Mouse (Mus musculus) ovary, postnatal 36 days (tissue): ENCODE data around the gene Mcm7.

Experiments
- DNase-seq: peaks from one replicate; pipeline ENCODE4 v3.0.0; 2022; ENCODE audit warnings: low spot score, mixed read lengths

Gene Mcm7

GRCm38 (mm10) chr5:138155443-138155976, 16.7 kb downstream of the Mcm7 start, which contains the start of gene Zfp113:
Gene Zfp113, minus strand, starts transcription at chr5:138155744.
- DNase-seq = peak; percentile 81

DNA sequence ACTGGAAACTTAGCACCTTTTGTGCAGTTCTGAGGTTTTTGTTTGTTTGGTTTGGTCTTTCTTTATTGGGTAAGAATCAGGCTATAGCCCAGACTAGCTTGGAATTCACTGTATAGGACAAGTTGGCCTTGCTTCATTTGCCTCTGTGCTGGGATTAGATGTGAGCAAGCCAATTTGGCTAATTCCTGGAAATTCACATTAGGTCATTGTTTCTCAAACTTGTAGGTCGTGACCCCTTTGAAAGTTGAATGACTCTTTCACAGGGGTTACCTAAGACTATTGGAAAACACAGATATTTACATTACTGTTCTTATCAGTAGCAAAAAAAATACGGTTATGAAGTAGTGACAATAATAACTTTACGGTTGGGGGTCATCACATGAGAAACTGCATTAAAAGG, 17.8 kb downstream of the Mcm7 start:
- no peak for DNase-seq

- no peak for DNase-seq
Measured at GRCm38 (mm10) chr5:138138585-138138984, 33.6 kb downstream of the Mcm7 start.

- no peak for DNase-seq
Measured at GRCm38 (mm10) chr5:138137935-138138549, 34.2 kb downstream of the Mcm7 start.

- DNase-seq = no peak
Measured at GRCm38 (mm10) chr5:138137257-138137656, 35.0 kb downstream of the Mcm7 start.

DNA sequence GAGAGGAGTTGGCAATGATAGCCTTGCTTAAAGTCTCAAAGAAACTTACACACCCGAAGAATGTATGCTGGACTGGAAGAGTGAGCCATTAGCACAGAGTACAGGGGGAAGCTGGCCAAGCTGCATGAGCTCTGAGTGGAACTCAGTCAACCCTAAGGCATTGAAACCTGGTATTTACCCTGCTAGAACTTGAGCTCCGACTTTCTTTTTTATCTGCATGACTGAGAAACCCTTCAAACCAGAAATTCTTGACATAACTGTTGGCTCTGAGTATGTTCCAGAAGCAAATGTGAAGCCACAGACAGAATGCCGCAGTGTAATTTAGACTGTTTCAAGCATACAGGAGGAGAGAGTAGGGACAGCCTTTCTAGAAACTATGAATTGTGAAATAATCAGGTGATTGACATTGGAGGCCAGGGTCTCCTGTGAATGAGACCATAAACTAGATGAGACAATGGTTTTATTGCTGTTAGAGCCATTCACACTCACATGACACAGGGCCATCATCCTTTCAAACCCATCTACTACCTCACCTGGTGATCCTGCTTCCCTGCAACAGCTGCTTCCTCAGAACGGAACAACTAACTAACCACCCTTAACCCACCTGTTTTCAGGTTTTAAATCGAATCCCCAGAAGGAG, 39.7 kb downstream of the Mcm7 start:
- no peak for DNase-seq

- no peak for DNase-seq
Measured at GRCm38 (mm10) chr5:138118041-138118440, 54.2 kb downstream of the Mcm7 start.

- no peak for DNase-seq
Measured at GRCm38 (mm10) chr5:138117199-138118015, 54.8 kb downstream of the Mcm7 start.

- peak; percentile 87 for DNase-seq
Measured at GRCm38 (mm10) chr5:138116255-138117198, 55.7 kb downstream of the Mcm7 start, which contains the start of gene Zscan21. Gene Zscan21, plus strand, starts transcription at chr5:138116903.
